ENCODE assay signal across 8 mouse cellular contexts in genomic region chr5:66676457-66677117, GRCm38 (mm10). TPM values are rescaled to one million over a fixed set of nuclear protein-coding genes. Genes with fewer than 3 reads are reported as not detected.
A peak's percentile ranks its signal among the peaks of the same experiment; 100 is the strongest.
DNase-seq lines count a peak whose midpoint lies in the region; ATAC-seq lines count a peak whose summit lies in the region.

No protein-coding gene starts in this region.

- WGBS in heart, embryonic 12.5 days = under 1% methylated on average over 50 of the region's 51 CpGs
- 1% methylated on average over 50 of the region's 51 CpGs for WGBS in liver, embryonic 15.5 days (ENCODE audit: insufficient replicate concordance)

- H3K9ac ChIP-seq in heart, embryonic 12.5 days = peak overlapping the region; percentile 69
- no peak overlapping the region for H3K9ac ChIP-seq in liver, embryonic 15.5 days

- H3K4me3 ChIP-seq in heart, embryonic 12.5 days = peak overlapping the region; percentile 67
- H3K4me3 ChIP-seq in liver, embryonic 15.5 days (replicated peaks) = peak overlapping the region; percentile 28

- peaks cover 2% of the 10 kb centered on the region; the same call in 1 of the 2 replicates for H3K36me3 ChIP-seq in heart, embryonic 12.5 days
- H3K36me3 ChIP-seq in liver, embryonic 15.5 days (replicated peaks) = no peaks in the 10 kb centered on the region

- DNase-seq in ovary, postnatal 36 days (ENCODE audit: low spot score) = peak; percentile 30
- no peak for DNase-seq in ovary, postnatal 10 days (ENCODE audit: low spot score)
- peak; percentile 65 for DNase-seq in embryo, embryonic 10.5 days (ENCODE audit: low spot score)
- DNase-seq in kidney, postnatal 14 days = peak; percentile 32
- DNase-seq in adipocyte (ENCODE audit: low spot score) = no peak

- no peaks in the 10 kb centered on the region for H3K9me3 ChIP-seq in heart, embryonic 12.5 days (replicated peaks)
- H3K9me3 ChIP-seq in liver, embryonic 15.5 days (replicated peaks) = no peaks in the 10 kb centered on the region

- peak overlapping the region; percentile 99 for H3K4me2 ChIP-seq in heart, embryonic 12.5 days
- H3K4me2 ChIP-seq in liver, embryonic 15.5 days = peak overlapping the region; percentile 57

- H3K27me3 ChIP-seq in heart, embryonic 12.5 days (replicated peaks) = peaks cover 7% of the 10 kb centered on the region
- peaks cover 50% of the 10 kb centered on the region for H3K27me3 ChIP-seq in liver, embryonic 15.5 days

- peak; percentile 77 for ATAC-seq in heart, embryonic 12.5 days (ENCODE audit: insufficient number of reproducible peaks, low FRiP score)
- no peak for ATAC-seq in liver, embryonic 15.5 days (ENCODE audit: insufficient read depth)
- 0 out of 2 replicates have a peak, but pooled peaks have one; percentile 13 for ATAC-seq in neutrophil, adult 5-6 weeks (ENCODE audit: extremely low read depth, insufficient number of reproducible peaks, low FRiP score, poor library complexity, severe bottlenecking)

- H3K27ac ChIP-seq in heart, embryonic 12.5 days (ENCODE audit: poor library complexity, severe bottlenecking) = no peak overlapping the region
- no peak overlapping the region for H3K27ac ChIP-seq in liver, embryonic 15.5 days (replicated peaks)

- H3K4me1 ChIP-seq in heart, embryonic 12.5 days (replicated peaks) = peaks cover 21% of the 10 kb centered on the region
- peaks cover 11% of the 10 kb centered on the region for H3K4me1 ChIP-seq in liver, embryonic 15.5 days (replicated peaks)

RNA-seq across cellular contexts. Expression of gene Uchl1, which starts 0.7 kb away (rescaled TPM):
- 128 and 129 TPM in 2 replicates for polyA plus RNA-seq in heart, embryonic 12.5 days (2016; fragmentation: Nextera tagmentation; extraction: Ambion mirVana)
- 1.5 and 2.3 TPM in 2 replicates for polyA plus RNA-seq in liver, embryonic 15.5 days (2015; fragmentation: Nextera tagmentation; extraction: Ambion mirVana)
- 0.49 and 0.70 TPM in 2 replicates for total RNA-seq in neutrophil, adult 5-6 weeks (2017)

RNA-seq across cellular contexts. Expression of gene Apbb2, which starts 58.0 kb away (rescaled TPM):
- polyA plus RNA-seq in heart, embryonic 12.5 days (2016; fragmentation: Nextera tagmentation; extraction: Ambion mirVana) = 30.7 and 32.1 TPM in 2 replicates
- 4.8 and 6.0 TPM in 2 replicates for polyA plus RNA-seq in liver, embryonic 15.5 days (2015; fragmentation: Nextera tagmentation; extraction: Ambion mirVana)
- total RNA-seq in neutrophil, adult 5-6 weeks (2017) = 0.35 and 2.1 TPM in 2 replicates

Comparison
In these comparisons a context has a peak if more than half of its experiments do, and no peak if none do; other contexts are left out.
1. DNase-seq: peak in ovary, postnatal 36 days (single experiment), embryo, embryonic 10.5 days (single experiment) and kidney, postnatal 14 days (single experiment); none in ovary, postnatal 10 days (single experiment) and adipocyte (single experiment).
2. RNA of gene Uchl1, which starts 0.7 kb away (polyA plus RNA-seq): 128 to 129 TPM in heart, embryonic 12.5 days; 1.5 to 2.3 TPM in liver, embryonic 15.5 days; every median in the first group is over 10 times any median in the second.